Mouse (Mus musculus) kidney, postnatal 36 days (tissue): ENCODE measurements around the gene Thumpd1.

ENCODE experiments used
- DNase-seq, 2 experiments: peaks; one replicate each; pipeline ENCODE4 v3.0.0; 2021 to 2022; ENCODE audit warnings: mixed read lengths in 2 of 2

Thumpd1 gene

DNA sequence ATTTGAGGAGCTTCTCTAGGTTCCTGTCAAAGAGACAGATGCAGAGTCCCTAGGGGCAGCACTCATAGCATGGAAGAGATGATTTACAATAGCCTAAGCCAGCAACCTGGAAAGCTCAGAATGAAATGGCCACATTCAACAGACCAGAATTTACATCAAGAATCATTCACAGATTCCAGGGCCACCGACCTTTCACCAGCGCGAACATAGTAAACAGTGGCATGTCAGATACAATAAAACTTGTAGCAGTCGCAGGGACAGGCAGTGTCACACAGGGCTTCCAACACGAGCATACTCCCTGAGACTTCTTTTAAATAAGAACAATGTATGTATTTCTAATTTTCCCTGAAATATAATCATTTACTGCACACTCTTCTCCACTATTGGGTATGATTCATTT, 50.2 kb downstream of the Thumpd1 start:
- peak; percentile 28 to 29 for DNase-seq

- DNase-seq: peak; percentile 50 to 87
These were observed 52.7 kb downstream of the Thumpd1 start for GRCm38 (mm10) chr7:119667893-119668292.
